Mouse (Mus musculus) naive thymus-derived CD4-positive, alpha-beta T cell, adult 2 months (primary cell): ENCODE measurements at regions not wholly inside any gene's neighbourhood (a gene's known extent, or its start where the extent isn't known, plus 50 kb on each side); places are given as distances from the start of the nearest gene placed in this dataset.

Experiments
- DNase-seq: peaks from one replicate; pipeline ENCODE4 v3.0.0-alpha.2; 2011; ENCODE audit warnings: low read depth

GRCm38 (mm10) chr17:83963561-83963960 is 115.8 kb upstream of the Haao start:
- DNase-seq, result peak; percentile 39

GRCm38 (mm10) chr17:83962841-83963240 is 115.1 kb upstream of the Haao start:
- DNase-seq, result no peak

DNA sequence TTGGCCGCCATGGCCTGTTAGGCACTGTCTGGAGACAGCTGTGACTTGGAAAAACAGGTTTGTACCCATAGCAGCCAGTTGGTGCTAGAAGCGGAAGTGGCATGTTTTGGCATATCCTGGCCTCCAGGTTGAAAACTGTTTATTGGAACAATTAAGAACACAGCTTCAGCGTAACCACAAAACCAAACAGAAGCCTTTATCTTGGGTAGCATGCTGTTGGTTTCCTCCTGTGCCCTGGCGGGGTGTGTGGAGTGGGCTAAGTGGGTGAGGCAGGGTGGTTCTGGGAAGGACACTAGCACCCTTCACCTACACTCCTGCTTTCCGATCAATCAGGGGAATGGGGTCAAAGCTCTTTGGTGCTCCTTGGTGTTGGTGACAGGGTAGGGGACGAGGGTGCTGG is 114.4 kb upstream of the Haao start:
- peak; percentile 68 for DNase-seq

- no peak for DNase-seq
Observed at GRCm38 (mm10) chr17:83960821-83961220, 113.1 kb upstream of the Haao start.

GRCm38 (mm10) chr17:83960158-83960557 is 112.4 kb upstream of the Haao start:
- no peak for DNase-seq

GRCm38 (mm10) chr17:83959159-83959848 is 111.5 kb upstream of the Haao start:
- DNase-seq, result no peak

DNA sequence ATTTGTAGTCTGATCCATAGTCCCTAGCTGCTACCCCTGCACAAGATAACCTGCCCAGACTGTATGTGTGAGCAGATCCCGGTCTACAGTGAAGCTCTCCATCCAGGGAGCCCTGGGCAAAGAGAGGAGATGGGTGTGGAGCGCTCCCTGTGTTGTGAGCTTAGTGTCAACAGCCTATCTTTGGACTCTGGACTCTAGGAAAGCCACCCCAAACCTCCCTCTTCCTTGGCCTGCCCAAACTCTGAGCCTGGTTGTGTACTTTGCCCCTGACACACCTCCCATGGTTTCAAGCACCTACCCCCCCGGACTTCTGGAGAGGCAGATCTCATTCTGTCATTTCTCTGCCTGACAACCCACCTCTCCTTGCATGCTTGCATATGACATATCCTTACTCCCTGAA is 110.9 kb upstream of the Haao start:
- no peak for DNase-seq

DNA sequence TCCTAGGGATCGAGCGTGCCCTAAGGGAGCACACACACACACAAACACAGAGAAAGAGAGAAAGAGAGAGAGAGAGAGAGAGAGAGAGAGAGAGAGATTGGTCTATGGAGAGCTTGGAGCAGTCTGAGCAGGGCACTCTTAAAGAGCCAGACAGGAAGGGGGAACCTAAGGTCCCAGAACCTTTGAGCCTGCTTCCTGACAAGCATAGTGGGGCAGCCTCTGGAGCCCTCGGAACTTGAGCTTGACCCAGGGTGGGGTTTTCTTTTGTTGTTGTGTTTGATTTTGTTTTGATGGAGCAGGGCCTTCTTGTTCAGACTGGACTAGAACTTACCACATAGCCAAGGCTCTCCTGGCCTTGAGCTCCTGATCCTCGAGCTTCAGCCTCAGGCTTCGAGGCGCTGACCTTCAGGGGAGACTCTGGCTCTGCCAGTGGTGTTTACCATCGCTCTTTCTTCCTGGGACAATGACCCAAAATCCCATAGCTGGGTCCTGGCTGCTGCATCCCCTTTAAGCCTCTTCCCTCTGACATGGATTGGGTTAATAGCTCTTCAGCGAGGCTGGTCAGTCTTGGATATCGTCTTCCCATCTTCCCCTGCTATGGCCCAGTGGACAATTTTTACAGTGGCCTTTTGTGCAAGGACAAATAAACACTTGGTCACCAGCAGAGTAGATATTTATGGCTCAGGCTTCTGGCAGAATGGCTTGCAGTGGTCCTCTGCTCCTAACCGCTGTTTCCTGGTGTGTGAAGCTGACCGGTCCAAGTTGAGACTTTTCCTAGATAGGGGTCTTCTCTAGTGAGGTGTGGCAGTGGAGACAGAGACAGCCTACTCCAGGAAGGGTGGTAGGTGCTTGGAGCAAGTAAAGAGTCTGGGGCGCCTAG is 110.1 kb upstream of the Haao start:
- no peak for DNase-seq

DNA sequence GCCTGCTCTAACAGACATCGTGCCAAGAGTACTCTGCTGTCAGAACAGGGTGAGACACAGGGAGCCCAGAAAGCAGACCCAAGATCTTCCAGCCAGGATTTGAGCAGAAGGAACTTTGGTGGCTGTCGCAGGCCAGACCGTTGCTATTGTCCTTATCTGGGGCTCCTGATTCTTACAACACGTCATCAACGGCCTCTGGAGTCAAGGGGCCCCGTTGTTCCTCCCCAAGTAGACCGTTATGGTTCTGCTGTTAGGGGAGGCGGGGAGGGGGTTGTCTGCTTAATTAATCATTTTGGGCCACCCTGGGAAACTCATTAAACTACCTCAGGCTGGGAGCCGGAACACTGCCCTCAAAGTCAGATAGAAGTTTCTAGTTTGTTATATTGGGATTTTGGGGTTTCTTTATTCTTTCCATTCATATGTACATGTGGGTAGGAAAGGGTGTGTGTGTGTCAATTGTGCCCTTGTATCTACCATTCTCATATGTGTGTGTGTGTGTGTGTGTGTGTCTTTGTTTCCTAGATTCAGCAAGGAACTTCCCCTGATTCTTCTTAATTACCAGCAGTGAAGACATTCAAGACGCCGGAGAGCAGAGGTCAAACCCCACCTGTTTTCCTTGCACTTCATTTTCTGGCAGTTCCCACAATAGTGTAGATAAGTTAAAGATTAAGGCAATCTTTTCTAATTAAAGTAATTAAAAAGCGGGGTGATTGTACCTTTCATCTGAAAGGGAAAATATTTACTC is 109.2 kb upstream of the Haao start:
- no peak for DNase-seq

- DNase-seq, result no peak
Observed at GRCm38 (mm10) chr17:83955978-83956377, 108.2 kb upstream of the Haao start.

- DNase-seq, result no peak
Observed at GRCm38 (mm10) chr17:83955058-83955697, 107.4 kb upstream of the Haao start.

- no peak for DNase-seq
Observed at GRCm38 (mm10) chr17:83954291-83955057, 106.7 kb upstream of the Haao start.

GRCm38 (mm10) chr17:83953656-83954055 is 105.9 kb upstream of the Haao start:
- DNase-seq, result no peak

GRCm38 (mm10) chr17:83946718-83947117 is 99.0 kb upstream of the Haao start:
- no peak for DNase-seq

- DNase-seq, result no peak
Observed at GRCm38 (mm10) chr17:83939344-83939743, 91.6 kb upstream of the Haao start.

GRCm38 (mm10) chr17:83938671-83939244 is 91.0 kb upstream of the Haao start:
- DNase-seq, result no peak

DNA sequence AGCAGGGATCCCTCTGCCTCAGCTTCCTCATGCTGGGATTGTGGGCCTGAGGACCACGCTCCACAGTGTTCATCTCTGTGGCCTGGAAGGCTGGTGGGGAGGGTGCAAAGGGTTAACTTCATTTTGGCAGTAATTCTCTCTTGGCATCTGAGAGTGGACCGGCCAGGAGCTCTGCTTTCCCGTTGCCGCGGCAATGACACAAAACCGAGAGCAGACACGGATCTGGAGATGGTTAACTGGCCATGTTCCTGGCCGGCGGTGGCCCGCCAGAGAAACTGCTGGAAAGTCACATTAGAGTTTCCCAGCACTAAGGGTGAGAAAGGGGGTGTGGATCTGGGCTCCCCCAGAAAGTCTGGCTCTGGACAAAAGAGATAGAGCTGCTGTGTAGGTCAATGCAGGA is 89.8 kb upstream of the Haao start:
- DNase-seq, result no peak

- no peak for DNase-seq
Observed at GRCm38 (mm10) chr17:83936677-83937076, 88.9 kb upstream of the Haao start.

DNA sequence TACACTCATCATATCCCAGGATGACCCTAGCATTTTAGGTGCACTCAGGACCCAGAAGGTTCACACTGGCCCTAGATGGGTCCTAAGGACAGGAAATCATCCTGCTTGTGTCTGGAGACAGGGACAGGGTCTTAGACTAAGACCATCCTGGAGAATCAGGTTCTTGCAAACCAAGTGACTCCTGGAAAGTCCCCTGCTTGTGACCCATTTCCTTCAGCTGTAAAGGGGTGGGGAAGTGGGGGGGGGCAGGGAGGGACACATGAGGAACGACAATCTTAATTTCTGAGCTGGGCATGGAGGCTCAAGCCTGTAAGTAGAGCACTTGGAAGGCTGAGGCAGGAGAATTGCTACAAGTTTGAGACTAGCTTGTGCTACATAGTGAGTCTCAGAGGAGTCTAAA is 88.2 kb upstream of the Haao start:
- DNase-seq, result peak; percentile 69

DNA sequence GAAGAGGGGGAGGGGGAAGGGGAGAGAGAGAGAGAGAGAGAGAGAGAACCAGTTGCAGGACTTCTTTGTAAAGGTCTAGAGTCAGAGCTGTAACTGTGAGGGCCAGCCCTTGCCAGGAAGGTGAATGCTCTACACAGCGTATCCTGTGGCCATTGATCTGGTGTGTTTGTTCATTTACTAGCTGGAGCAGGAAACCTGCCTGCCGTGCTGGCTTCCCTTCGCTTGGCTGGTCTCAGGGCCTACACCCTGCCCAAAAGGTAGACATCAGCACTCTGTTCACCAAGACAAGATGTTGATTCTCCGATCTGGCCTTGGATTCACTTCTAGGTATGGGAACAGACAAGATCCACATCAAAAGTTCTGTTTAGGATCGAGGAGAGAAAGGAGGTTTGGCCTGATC is 87.5 kb upstream of the Haao start:
- DNase-seq, result peak; percentile 74

DNA sequence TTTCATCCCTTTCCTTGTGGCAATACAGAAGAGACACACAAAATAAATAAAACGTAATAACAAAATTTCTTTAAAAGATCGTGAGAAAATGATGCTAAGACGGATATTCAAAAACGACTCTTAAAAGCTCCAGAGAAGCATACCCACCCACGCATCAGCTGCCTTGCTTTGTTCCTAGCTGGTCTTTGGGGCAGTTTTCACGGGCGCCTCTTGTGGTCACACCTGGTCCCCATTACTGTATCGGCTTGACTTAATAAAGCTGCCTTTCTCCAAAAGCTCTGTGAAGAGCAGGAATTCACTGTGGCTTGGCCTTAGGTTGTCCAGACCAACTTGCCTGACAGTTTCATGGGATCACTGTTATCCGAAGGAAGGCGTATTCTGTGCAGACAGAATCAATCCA is 86.0 kb upstream of the Haao start:
- no peak for DNase-seq
